ENCODE assay signal across 18 mouse cellular contexts in genomic region chr15:8420909-8421308, GRCm38 (mm10). TPM values are rescaled to one million over a fixed set of nuclear protein-coding genes. Genes with fewer than 3 reads are reported as not detected.
DNase-seq lines count a peak whose midpoint lies in the region; ATAC-seq and TF ChIP-seq lines count a peak whose summit lies in the region.
"Had no signal": no experiment of that assay in that cellular context is flagged by ENCODE, and none has a peak within 500 bp of the region (broad histone marks: within the 10 kb centered on the region; RNA-seq: fewer than 3 reads in every experiment).

No protein-coding gene starts in this region.

- ATAC-seq in liver, postnatal 0 days: peak; percentile 48
- ATAC-seq in frontal cortex, adult (ENCODE audit: low TSS enrichment): no peak
- ATAC-seq: forebrain, embryonic 13.5 days; inflammation-experienced regulatory T-cells, adult 6 months; Patski had no signal

- H3K4me1 ChIP-seq in liver, postnatal 0 days (ENCODE audit: insufficient read depth): peaks cover 8% of the 10 kb centered on the region
- H3K4me1 ChIP-seq: embryonic facial prominence, embryonic 15.5 days; forebrain, embryonic 13.5 days had no signal

- 31% methylated on average over 6 of the region's 6 CpGs for WGBS in liver, postnatal 0 days (ENCODE audit: insufficient replicate concordance)

- no peaks in the 10 kb centered on the region for H3K9me3 ChIP-seq in liver, postnatal 0 days (ENCODE audit: low read length)
- H3K9me3 ChIP-seq: embryonic facial prominence, embryonic 15.5 days; forebrain, embryonic 13.5 days; heart, embryonic 13.5 days had no signal

- intact Hi-C loops in left cerebral cortex, postnatal 4 days (cut with DNase I): no loop called here

- no peak for TF ChIP-seq CTCF in liver, postnatal 0 days (IDR thresholded peaks at IDR 0.05; ENCODE audit: low read depth)

- no peak for TF ChIP-seq EP300 in liver, postnatal 0 days (IDR thresholded peaks at IDR 0.05; ENCODE audit: low read depth)

- no peak overlapping the region for H3K27ac ChIP-seq in liver, postnatal 0 days (ENCODE audit: low read depth)
- H3K27ac ChIP-seq: embryonic facial prominence, embryonic 15.5 days; forebrain, embryonic 13.5 days; heart, embryonic 13.5 days; kidney, postnatal 0 days had no signal

- no peaks in the 10 kb centered on the region for H3K27me3 ChIP-seq in liver, postnatal 0 days (ENCODE audit: insufficient read depth, low read length)
- H3K27me3 ChIP-seq: embryonic facial prominence, embryonic 15.5 days; forebrain, embryonic 13.5 days; heart, embryonic 13.5 days; Patski had no signal

- no peak overlapping the region for H3K4me2 ChIP-seq in liver, postnatal 0 days (ENCODE audit: low read depth, low read length)
- H3K4me2 ChIP-seq: embryonic facial prominence, embryonic 15.5 days; forebrain, embryonic 13.5 days; heart, embryonic 13.5 days had no signal

- H3K4me3 ChIP-seq in liver, postnatal 0 days (ENCODE audit: low read depth, low read length): no peak overlapping the region
- H3K4me3 ChIP-seq: embryonic facial prominence, embryonic 15.5 days; forebrain, embryonic 13.5 days; heart, embryonic 13.5 days had no signal

- peak; percentile 47 for DNase-seq in thymus, postnatal 14 days
- no peak for DNase-seq in thymus, adult 18-20 months
- peak; percentile 20 for DNase-seq in induced T-regulatory cell, adult 2 months (ENCODE audit: low read depth)
- peak; percentile 44 for DNase-seq in liver, postnatal 0 days
- no peak for DNase-seq in urinary bladder, postnatal 10 days (ENCODE audit: low spot score)
- DNase-seq in adrenal gland, adult 8-10 months: no peak
- DNase-seq in left cerebral cortex, postnatal 4 days: no peak
- DNase-seq: adrenal gland, postnatal 14 days; cerebellum, postnatal 36 days; gastrocnemius, postnatal 10 days; layer of hippocampus, adult 9-11 months had no signal

- no peak overlapping the region for H3K9ac ChIP-seq in liver, postnatal 0 days (replicated peaks)
- H3K9ac ChIP-seq: embryonic facial prominence, embryonic 15.5 days; forebrain, embryonic 13.5 days; heart, embryonic 13.5 days had no signal

- no peaks in the 10 kb centered on the region for H3K36me3 ChIP-seq in liver, postnatal 0 days (replicated peaks; ENCODE audit: insufficient read depth, low read length)
- H3K36me3 ChIP-seq: embryonic facial prominence, embryonic 15.5 days; heart, embryonic 13.5 days had no signal

RNA-seq across cellular contexts. Expression of gene Nipbl, which starts 23.4 kb away (rescaled TPM):
- polyA plus RNA-seq in liver, postnatal 0 days (2015; fragmentation: Nextera tagmentation; extraction: Ambion mirVana): 5.7 and 5.8 TPM in 2 replicates
- 10 to 100 TPM; 41.1 to 57.1 (median 52.9) TPM for total RNA-seq in adrenal gland, adult 8-10 months (2022)
- 10 to 100 TPM; 42.5 to 44.9 TPM for total RNA-seq in left cerebral cortex, postnatal 4 days (2021)

Comparison
In these comparisons a context has a peak if more than half of its experiments do, and no peak if none do; other contexts are left out.
1. DNase-seq: peak in thymus, postnatal 14 days (single experiment), induced T-regulatory cell, adult 2 months (single experiment) and liver, postnatal 0 days (single experiment); none in thymus, adult 18-20 months (0 of 2), urinary bladder, postnatal 10 days (single experiment), adrenal gland, adult 8-10 months (single experiment) and left cerebral cortex, postnatal 4 days (single experiment).